8 mouse cellular contexts compared by ENCODE assay signal in genomic region chr10:39239498-39240177, GRCm38 (mm10).
DNase-seq lines count a peak whose midpoint lies in the region; ATAC-seq and TF ChIP-seq lines count a peak whose summit lies in the region.

No protein-coding gene starts in this region.

- no peak overlapping the region for H3K4me3 ChIP-seq in lung, embryonic 14.5 days (ENCODE audit: low read depth, low read length)

- H3K9ac ChIP-seq in lung, embryonic 14.5 days = no peak overlapping the region

- no peaks in the 10 kb centered on the region for H3K9me3 ChIP-seq in lung, embryonic 14.5 days (ENCODE audit: low read depth, low read length)

- H3K27ac ChIP-seq in lung, embryonic 14.5 days (ENCODE audit: low read depth) = no peak overlapping the region

- H3K36me3 ChIP-seq in lung, embryonic 14.5 days (ENCODE audit: insufficient read depth) = no peaks in the 10 kb centered on the region

- peak; percentile 91 for DNase-seq in ES-CJ7 (ENCODE audit: low read depth, low spot score)
- DNase-seq in cerebellum, adult 11 months = peak; percentile 68
- peak; percentile 90 for DNase-seq in forelimb bud, embryonic 11.5 days (ENCODE audit: low read depth, low spot score)
- DNase-seq in layer of hippocampus, adult 8-10 months (ENCODE audit: low spot score in 2 of 2) = peak; percentile 56 to 71
- DNase-seq in lung, embryonic 14.5 days = peak; percentile 96
- peak; percentile 51 for DNase-seq in ovary, adult 18-20 months (ENCODE audit: low spot score)
- DNase-seq in thymus, postnatal 0 days (ENCODE audit: low spot score) = peak; percentile 82

- no peaks in the 10 kb centered on the region for H3K27me3 ChIP-seq in lung, embryonic 14.5 days (ENCODE audit: insufficient read depth, low read length)

- H3K4me2 ChIP-seq in lung, embryonic 14.5 days = peak overlapping the region; percentile 45

- ATAC-seq in hematopoietic stem cell, adult 5-6 weeks (replicated peaks in 1 of 2; ENCODE audit: insufficient read depth in 1 of 2, low FRiP score in 2 of 2, low TSS enrichment in 1 of 2, low read depth in 1 of 2, poor library complexity in 2 of 2, severe bottlenecking in 2 of 2) = peak; percentile 42 to 83; a peak in 3 of 4 replicates
- ATAC-seq in lung, embryonic 14.5 days (ENCODE audit: insufficient read depth) = peak; percentile 82

- H3K4me1 ChIP-seq in lung, embryonic 14.5 days (ENCODE audit: insufficient read depth) = peaks cover 4% of the 10 kb centered on the region

- TF ChIP-seq CTCF in lung, embryonic 14.5 days (IDR thresholded peaks at IDR 0.05; ENCODE audit: low read depth) = peak; percentile 82

- 16% methylated on average over 17 of the region's 17 CpGs for WGBS in lung, embryonic 14.5 days
